Mouse (Mus musculus): Measurements from ENCODE around the gene Mfsd11. TPM values are rescaled to one million over a fixed set of nuclear protein-coding genes. Genes with fewer than 3 reads are reported as not detected.

Mfsd11 gene
- polyA plus RNA-seq, 1 experiment from 2014 or later, result 27.9 TPM

DNA sequence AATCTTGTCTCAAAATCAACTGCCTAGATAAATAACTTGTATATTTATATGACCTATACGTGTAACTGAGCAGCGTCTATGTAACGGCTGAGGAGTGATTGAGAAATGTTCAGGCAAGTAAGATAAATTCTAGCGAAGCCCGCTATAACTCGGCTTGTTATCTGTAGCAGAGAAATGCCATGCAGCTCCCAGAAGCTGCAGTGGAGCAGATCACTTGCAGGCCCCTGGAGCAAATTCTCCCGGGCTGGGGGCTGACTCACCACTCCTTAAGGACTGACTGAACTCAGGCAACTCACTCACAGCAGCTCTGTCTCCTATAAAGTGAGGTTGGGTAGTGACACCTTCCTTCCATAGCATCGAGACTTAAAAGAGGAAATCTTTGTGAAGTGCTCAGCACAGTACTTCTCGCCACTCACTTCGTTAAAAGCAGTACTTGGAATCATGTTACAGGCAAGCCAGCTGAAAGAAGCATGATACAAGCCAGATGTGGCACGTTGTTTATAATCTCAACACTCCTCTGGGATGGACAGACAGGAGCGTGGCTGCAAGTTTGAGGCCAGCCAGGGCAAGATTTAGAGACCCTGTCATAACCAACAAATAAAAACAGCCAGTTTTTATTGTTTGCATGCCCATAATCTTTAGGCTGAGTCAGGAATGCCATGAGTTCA, 5.1 kb downstream of the Mfsd11 start:
- H3K36me3 ChIP-seq (ENCODE audit: control insufficient read depth, insufficient read depth, low read length), result 0 out of 2 replicates have a peak, but pooled peaks cover 3% of the 10 kb centered on the region
- DNase-seq (ENCODE audit: low spot score) (no peak), ATAC-seq (replicated peaks; ENCODE audit: low FRiP score) (no peak)
- peaks cover 2% of the 10 kb centered on the region; the same call in 1 of the 2 replicates for H3K4me1 ChIP-seq (replicated peaks; ENCODE audit: control insufficient read depth, insufficient read depth, low read length)
- WGBS, result 81% methylated on average over 12 of the region's 12 CpGs
- H3K9ac ChIP-seq (ENCODE audit: low read length), result no peak overlapping the region
- H3K4me3 ChIP-seq (ENCODE audit: low read depth, low read length), result no peak overlapping the region
- H3K9me3 ChIP-seq (ENCODE audit: control insufficient read depth, low read length), result no peaks in the 10 kb centered on the region
- H3K4me2 ChIP-seq (ENCODE audit: low read depth, low read length, severe bottlenecking), result no peak overlapping the region
- no peak overlapping the region for H3K27ac ChIP-seq (ENCODE audit: low read depth, low read length)
- no peaks in the 10 kb centered on the region for H3K27me3 ChIP-seq (ENCODE audit: control insufficient read depth, insufficient read depth, low read length)

- WGBS, result 87% methylated on average over 10 of the region's 10 CpGs
- DNase-seq (ENCODE audit: low spot score), result no peak
- Histone ChIP-seq H3K36me3 (ENCODE audit: control insufficient read depth, insufficient read depth, low read length) (peaks cover 3% of the 10 kb centered on the region; the same call in 1 of the 2 replicates), H3K9ac (ENCODE audit: low read length) (no peak overlapping the region), H3K4me1 (replicated peaks; ENCODE audit: control insufficient read depth, insufficient read depth, low read length) (no peaks in the 10 kb centered on the region; the same call in 1 of the 2 replicates), H3K27me3 (ENCODE audit: control insufficient read depth, insufficient read depth, low read length) (no peaks in the 10 kb centered on the region), H3K4me3 (ENCODE audit: low read depth, low read length) (no peak overlapping the region), H3K4me2 (ENCODE audit: low read depth, low read length, severe bottlenecking) (no peak overlapping the region), H3K9me3 (ENCODE audit: control insufficient read depth, low read length) (no peaks in the 10 kb centered on the region), H3K27ac (ENCODE audit: low read depth, low read length) (no peak overlapping the region)
- ATAC-seq (replicated peaks; ENCODE audit: low FRiP score), result no peak
Measured at GRCm38 (mm10) chr11:116864444-116864843, 12.2 kb downstream of the Mfsd11 start.

DNA sequence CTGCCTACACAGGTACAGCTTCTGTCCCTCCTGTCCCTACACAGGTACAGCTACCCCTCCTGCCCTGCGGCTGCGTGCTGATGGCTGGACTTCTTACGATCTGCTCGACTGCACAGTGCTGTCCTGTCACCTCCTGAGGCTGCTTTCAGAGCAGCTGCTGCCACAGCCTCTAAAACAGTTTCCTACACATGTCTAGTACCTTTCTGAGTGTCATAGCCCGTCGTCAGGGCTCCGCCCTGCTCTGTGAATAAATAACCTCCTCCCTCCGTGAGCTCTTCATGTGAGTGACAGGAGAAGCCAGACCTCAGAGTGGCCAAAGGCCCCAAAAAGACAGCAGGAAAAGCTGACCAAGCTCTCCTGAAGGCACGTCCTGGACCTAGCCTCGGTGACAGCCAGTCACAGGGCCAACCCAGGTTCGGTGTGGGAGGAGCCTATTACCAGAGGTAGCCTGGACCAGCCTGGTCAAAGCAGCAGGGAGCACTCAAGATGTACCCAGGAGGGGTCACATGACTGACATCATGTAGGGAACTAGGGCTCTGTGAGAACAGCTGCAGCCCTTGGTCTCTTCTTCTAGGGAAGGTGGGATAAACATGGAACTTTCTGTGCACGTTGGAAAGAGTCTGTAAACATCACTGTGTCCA, 13.8 kb downstream of the Mfsd11 start:
- Histone ChIP-seq H3K9me3 (ENCODE audit: control insufficient read depth, low read length) (no peaks in the 10 kb centered on the region), H3K4me2 (ENCODE audit: low read depth, low read length, severe bottlenecking) (no peak overlapping the region), H3K9ac (ENCODE audit: low read length) (no peak overlapping the region), H3K27ac (ENCODE audit: low read depth, low read length) (no peak overlapping the region), H3K4me3 (ENCODE audit: low read depth, low read length) (no peak overlapping the region), H3K27me3 (ENCODE audit: control insufficient read depth, insufficient read depth, low read length) (no peaks in the 10 kb centered on the region), H3K36me3 (ENCODE audit: control insufficient read depth, insufficient read depth, low read length) (no peaks in the 10 kb centered on the region; the same call in 1 of the 2 replicates), H3K4me1 (replicated peaks; ENCODE audit: control insufficient read depth, insufficient read depth, low read length) (no peaks in the 10 kb centered on the region; the same call in 1 of the 2 replicates)
- WGBS, result 86% methylated on average over 12 of the region's 12 CpGs
- DNase-seq (ENCODE audit: low spot score) (no peak), ATAC-seq (replicated peaks; ENCODE audit: low FRiP score) (no peak)

DNA sequence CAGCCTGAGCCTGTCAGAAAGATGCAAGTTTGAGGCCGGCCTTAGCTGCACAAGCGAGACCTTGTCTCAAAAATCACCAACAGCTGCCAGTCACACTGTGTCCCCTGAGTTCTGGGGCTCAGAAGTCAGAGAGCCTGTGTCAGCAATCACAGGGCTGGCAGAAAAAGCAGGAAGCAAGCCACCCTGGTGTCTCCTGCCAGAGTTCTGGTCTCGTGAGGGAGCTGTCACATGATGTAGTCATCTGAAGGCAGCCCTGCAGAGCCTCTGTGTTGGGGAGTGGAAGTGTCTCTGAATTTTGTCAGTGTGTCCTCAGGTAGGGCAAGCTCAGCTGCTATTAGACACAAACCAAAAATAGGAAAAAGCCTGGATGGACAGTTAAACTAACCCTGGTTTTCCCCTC, 15.9 kb downstream of the Mfsd11 start:
- no peaks in the 10 kb centered on the region; the same call in 1 of the 2 replicates for H3K36me3 ChIP-seq (ENCODE audit: control insufficient read depth, insufficient read depth, low read length)

DNA sequence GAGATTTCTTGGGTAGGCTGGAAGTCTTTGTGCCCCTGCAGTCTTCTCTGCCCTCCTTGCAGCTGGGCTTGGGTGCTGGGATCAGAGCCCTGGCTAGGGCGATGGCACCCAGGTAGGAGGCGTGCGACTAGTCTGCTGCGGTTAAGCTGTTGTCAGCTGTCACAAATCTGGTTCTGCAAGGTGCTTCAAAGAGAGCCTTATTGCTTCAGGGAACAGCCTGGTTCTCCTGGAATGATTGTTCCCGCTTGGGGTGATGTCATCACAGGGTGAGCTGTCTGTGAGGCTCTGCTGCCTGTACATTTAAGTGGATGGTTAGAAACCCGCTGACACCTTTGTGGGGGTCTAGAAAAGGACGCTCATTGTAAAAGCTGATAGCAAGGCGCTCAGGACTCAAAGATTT, 17.0 kb downstream of the Mfsd11 start:
- H3K36me3 ChIP-seq (ENCODE audit: control insufficient read depth, insufficient read depth, low read length), result no peaks in the 10 kb centered on the region; the same call in 1 of the 2 replicates
- H3K4me3 ChIP-seq (ENCODE audit: low read depth, low read length), result no peak overlapping the region
- ATAC-seq (replicated peaks; ENCODE audit: low FRiP score) (no peak), DNase-seq (ENCODE audit: low spot score) (no peak)
- H3K27ac ChIP-seq (ENCODE audit: low read depth, low read length), result no peak overlapping the region
- no peak overlapping the region for H3K4me2 ChIP-seq (ENCODE audit: low read depth, low read length, severe bottlenecking)
- H3K27me3 ChIP-seq (ENCODE audit: control insufficient read depth, insufficient read depth, low read length), result no peaks in the 10 kb centered on the region
- H3K4me1 ChIP-seq (replicated peaks; ENCODE audit: control insufficient read depth, insufficient read depth, low read length), result no peaks in the 10 kb centered on the region; the same call in 1 of the 2 replicates
- H3K9ac ChIP-seq (ENCODE audit: low read length), result no peak overlapping the region
- WGBS, result 90% methylated on average over 8 of the region's 8 CpGs
- no peaks in the 10 kb centered on the region for H3K9me3 ChIP-seq (ENCODE audit: control insufficient read depth, low read length)

More for the DNA sequence above, 15.9 kb downstream of the Mfsd11 start:
- WGBS, result 84% methylated on average over 3 of the region's 3 CpGs
- H3K4me3 ChIP-seq (ENCODE audit: low read depth, low read length), result no peak overlapping the region
- no peak for ATAC-seq (replicated peaks; ENCODE audit: low FRiP score)
- H3K27me3 ChIP-seq (ENCODE audit: control insufficient read depth, insufficient read depth, low read length), result no peaks in the 10 kb centered on the region
- DNase-seq (ENCODE audit: low spot score), result no peak
- no peaks in the 10 kb centered on the region; the same call in 1 of the 2 replicates for H3K4me1 ChIP-seq (replicated peaks; ENCODE audit: control insufficient read depth, insufficient read depth, low read length)
- H3K4me2 ChIP-seq (ENCODE audit: low read depth, low read length, severe bottlenecking), result no peak overlapping the region
- no peak overlapping the region for H3K9ac ChIP-seq (ENCODE audit: low read length)
- no peak overlapping the region for H3K27ac ChIP-seq (ENCODE audit: low read depth, low read length)
- no peaks in the 10 kb centered on the region for H3K9me3 ChIP-seq (ENCODE audit: control insufficient read depth, low read length)

- 89% methylated on average over 4 of the region's 4 CpGs for WGBS
Measured at GRCm38 (mm10) chr11:116869641-116870040, 17.4 kb downstream of the Mfsd11 start.

DNA sequence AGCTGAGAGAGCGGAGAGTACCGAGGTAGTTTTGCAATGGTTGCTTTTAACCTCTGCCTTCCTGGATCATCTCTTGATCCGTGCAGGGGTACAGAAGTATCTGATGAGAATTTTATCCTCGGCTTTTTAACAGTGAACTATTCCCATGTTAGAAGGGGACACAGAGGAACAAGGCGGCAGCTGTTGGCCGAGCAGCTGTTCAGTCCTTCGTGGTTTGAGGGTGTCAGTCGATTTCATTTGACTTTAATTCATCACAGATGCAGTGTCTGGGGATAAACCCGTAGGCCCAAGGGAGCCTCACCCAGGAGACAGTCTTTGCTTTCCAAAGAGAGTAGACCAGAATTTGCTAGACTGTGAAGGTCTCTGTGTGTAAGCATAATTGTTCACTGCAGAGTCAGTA, 19.3 kb downstream of the Mfsd11 start:
- 93% methylated on average over 9 of the region's 9 CpGs for WGBS
- no peaks in the 10 kb centered on the region; the same call in 1 of the 2 replicates for H3K36me3 ChIP-seq (ENCODE audit: control insufficient read depth, insufficient read depth, low read length)
- no peak overlapping the region for H3K4me2 ChIP-seq (ENCODE audit: low read depth, low read length, severe bottlenecking)
- H3K27me3 ChIP-seq (ENCODE audit: control insufficient read depth, insufficient read depth, low read length), result no peaks in the 10 kb centered on the region
- ATAC-seq (replicated peaks; ENCODE audit: low FRiP score) (no peak), DNase-seq (ENCODE audit: low spot score) (no peak)
- no peak overlapping the region for H3K9ac ChIP-seq (ENCODE audit: low read length)
- no peak overlapping the region for H3K27ac ChIP-seq (ENCODE audit: low read depth, low read length)
- no peaks in the 10 kb centered on the region for H3K4me1 ChIP-seq (replicated peaks; ENCODE audit: control insufficient read depth, insufficient read depth, low read length)
- no peak overlapping the region for H3K4me3 ChIP-seq (ENCODE audit: low read depth, low read length)
- H3K9me3 ChIP-seq (ENCODE audit: control insufficient read depth, low read length), result no peaks in the 10 kb centered on the region

More at GRCm38 (mm10) chr11:116869641-116870040, 17.4 kb downstream of the Mfsd11 start:
- Histone ChIP-seq H3K27ac (ENCODE audit: low read depth, low read length) (no peak overlapping the region), H3K4me3 (ENCODE audit: low read depth, low read length) (no peak overlapping the region), H3K9ac (ENCODE audit: low read length) (no peak overlapping the region), H3K36me3 (ENCODE audit: control insufficient read depth, insufficient read depth, low read length) (no peaks in the 10 kb centered on the region; the same call in 1 of the 2 replicates), H3K4me2 (ENCODE audit: low read depth, low read length, severe bottlenecking) (no peak overlapping the region), H3K9me3 (ENCODE audit: control insufficient read depth, low read length) (no peaks in the 10 kb centered on the region), H3K27me3 (ENCODE audit: control insufficient read depth, insufficient read depth, low read length) (no peaks in the 10 kb centered on the region), H3K4me1 (replicated peaks; ENCODE audit: control insufficient read depth, insufficient read depth, low read length) (no peaks in the 10 kb centered on the region)
- no peak for DNase-seq (ENCODE audit: low spot score)
- ATAC-seq (replicated peaks; ENCODE audit: low FRiP score), result no peak

- ATAC-seq (replicated peaks; ENCODE audit: low FRiP score) (no peak), DNase-seq (ENCODE audit: low spot score) (no peak)
- no peak overlapping the region for H3K27ac ChIP-seq (ENCODE audit: low read depth, low read length)
- no peaks in the 10 kb centered on the region for H3K9me3 ChIP-seq (ENCODE audit: control insufficient read depth, low read length)
- no peak overlapping the region for H3K9ac ChIP-seq (ENCODE audit: low read length)
- no peaks in the 10 kb centered on the region; the same call in 1 of the 2 replicates for H3K36me3 ChIP-seq (ENCODE audit: control insufficient read depth, insufficient read depth, low read length)
- no peaks in the 10 kb centered on the region for H3K4me1 ChIP-seq (replicated peaks; ENCODE audit: control insufficient read depth, insufficient read depth, low read length)
- H3K27me3 ChIP-seq (ENCODE audit: control insufficient read depth, insufficient read depth, low read length), result no peaks in the 10 kb centered on the region
- 92% methylated on average over 20 of the region's 20 CpGs for WGBS
- no peak overlapping the region for H3K4me2 ChIP-seq (ENCODE audit: low read depth, low read length, severe bottlenecking)
- no peak overlapping the region for H3K4me3 ChIP-seq (ENCODE audit: low read depth, low read length)
Measured at GRCm38 (mm10) chr11:116873987-116874386, 21.7 kb downstream of the Mfsd11 start.

Data from forebrain, embryonic 11.5 days (tissue).